Mouse (Mus musculus): Measurements from ENCODE around the gene Adh1. TPM values are rescaled to one million over a fixed set of nuclear protein-coding genes. Genes with fewer than 3 reads are reported as not detected.

Gene Adh1
- polyA plus RNA-seq, 2 experiments from 2014 or later, result 1.1 to 1.7 TPM

- ATAC-seq, result no peak
These were observed 18.6 kb upstream of the Adh1 start for GRCm38 (mm10) chr3:138242021-138242726.

GRCm38 (mm10) chr3:138242933-138243332, 17.9 kb upstream of the Adh1 start:
- no peak for ATAC-seq

- no peak for ATAC-seq
These were observed 16.4 kb upstream of the Adh1 start for GRCm38 (mm10) chr3:138244338-138244874.

- ATAC-seq, result no peak
These were observed 14.2 kb upstream of the Adh1 start for GRCm38 (mm10) chr3:138246511-138247020.

GRCm38 (mm10) chr3:138247241-138247640, 13.6 kb upstream of the Adh1 start:
- no peak for ATAC-seq

- no peak for ATAC-seq
These were observed 12.8 kb upstream of the Adh1 start for GRCm38 (mm10) chr3:138248011-138248410.

- no peak for ATAC-seq
These were observed 12.0 kb upstream of the Adh1 start for GRCm38 (mm10) chr3:138248746-138249145.

- no peak for ATAC-seq
These were observed 9.6 kb upstream of the Adh1 start for GRCm38 (mm10) chr3:138251156-138251555.

GRCm38 (mm10) chr3:138254205-138254604, 6.6 kb upstream of the Adh1 start:
- no peak for ATAC-seq

- ATAC-seq, result no peak
These were observed 5.4 kb upstream of the Adh1 start for GRCm38 (mm10) chr3:138255366-138255765.

GRCm38 (mm10) chr3:138255780-138256550, 4.8 kb upstream of the Adh1 start:
- ATAC-seq, result no peak

- ATAC-seq, result no peak
These were observed 1.8 kb downstream of the Adh1 start for GRCm38 (mm10) chr3:138262568-138262967.

GRCm38 (mm10) chr3:138263154-138263930, 2.6 kb downstream of the Adh1 start:
- ATAC-seq, result no peak

- peak; percentile 59 for ATAC-seq
These were observed 3.9 kb downstream of the Adh1 start for GRCm38 (mm10) chr3:138264648-138265047.

- no peak for ATAC-seq
These were observed 9.7 kb downstream of the Adh1 start for GRCm38 (mm10) chr3:138270507-138270906.

- no peak for ATAC-seq
These were observed 10.5 kb downstream of the Adh1 start for GRCm38 (mm10) chr3:138271297-138271696.

GRCm38 (mm10) chr3:138273080-138273479, 12.3 kb downstream of the Adh1 start:
- ATAC-seq, result no peak

- peak; percentile 86 for ATAC-seq
These were observed 14.3 kb downstream of the Adh1 start for GRCm38 (mm10) chr3:138275100-138275499.

- ATAC-seq, result no peak
These were observed 21.8 kb downstream of the Adh1 start for GRCm38 (mm10) chr3:138282556-138282955.

- ATAC-seq, result no peak
These were observed 23.0 kb downstream of the Adh1 start for GRCm38 (mm10) chr3:138283831-138284230.

GRCm38 (mm10) chr3:138285986-138286385, 25.2 kb downstream of the Adh1 start:
- ATAC-seq, result no peak

GRCm38 (mm10) chr3:138287686-138288085, 26.9 kb downstream of the Adh1 start:
- no peak for ATAC-seq

GRCm38 (mm10) chr3:138290672-138291071, 29.9 kb downstream of the Adh1 start:
- ATAC-seq, result no peak

Data from activated CD4-positive, CD25-positive, alpha-beta regulatory T cell, adult 4 months (primary cell).